12 mouse cellular contexts compared by ENCODE assay signal in genomic region chr3:54551908-54552307, GRCm38 (mm10).
DNase-seq lines count a peak whose midpoint lies in the region; ATAC-seq lines count a peak whose summit lies in the region.
"Had no signal": no experiment of that assay in that cellular context is flagged by ENCODE, and none has a peak within 500 bp of the region (broad histone marks: within the 10 kb centered on the region; RNA-seq: fewer than 3 reads in every experiment).

No protein-coding gene starts in this region.

- no peaks in the 10 kb centered on the region for H3K27me3 ChIP-seq in limb, embryonic 13.5 days
- no peaks in the 10 kb centered on the region for H3K27me3 ChIP-seq in limb, embryonic 10.5 days (ENCODE audit: low read depth, poor library complexity, severe bottlenecking)
- no peaks in the 10 kb centered on the region for H3K27me3 ChIP-seq in limb, embryonic 15.5 days
- H3K27me3 ChIP-seq: forebrain, embryonic 12.5 days; hindbrain, embryonic 15.5 days had no signal

- no peak overlapping the region for H3K27ac ChIP-seq in limb, embryonic 13.5 days
- H3K27ac ChIP-seq in limb, embryonic 10.5 days: no peak overlapping the region
- H3K27ac ChIP-seq in limb, embryonic 15.5 days: peak overlapping the region; percentile 83
- H3K27ac ChIP-seq: forebrain, embryonic 12.5 days; hindbrain, embryonic 15.5 days had no signal

- H3K9me3 ChIP-seq in limb, embryonic 13.5 days: 0 out of 2 replicates have a peak, but pooled peaks cover 9% of the 10 kb centered on the region
- no peaks in the 10 kb centered on the region; the same call in 1 of the 2 replicates for H3K9me3 ChIP-seq in limb, embryonic 10.5 days (replicated peaks)
- no peaks in the 10 kb centered on the region for H3K9me3 ChIP-seq in limb, embryonic 15.5 days
- H3K9me3 ChIP-seq: forebrain, embryonic 12.5 days; hindbrain, embryonic 15.5 days had no signal

- WGBS in limb, embryonic 13.5 days: 76% methylated on average over 9 of the region's 9 CpGs
- WGBS in limb, embryonic 10.5 days: 88% methylated on average over 9 of the region's 9 CpGs
- WGBS in limb, embryonic 15.5 days: 46% methylated on average over 9 of the region's 9 CpGs

- H3K9ac ChIP-seq in limb, embryonic 13.5 days: no peak overlapping the region
- no peak overlapping the region for H3K9ac ChIP-seq in limb, embryonic 15.5 days
- H3K9ac ChIP-seq: forebrain, embryonic 12.5 days; hindbrain, embryonic 15.5 days had no signal

- peak; percentile 69 for ATAC-seq in limb, embryonic 13.5 days (ENCODE audit: low FRiP score, low read depth)
- ATAC-seq in limb, embryonic 15.5 days (ENCODE audit: insufficient number of reproducible peaks, low FRiP score, low TSS enrichment, low read depth): peak; percentile 91
- ATAC-seq in inflammation-experienced regulatory T-cells, adult 6 months: no peak

- H3K4me1 ChIP-seq in limb, embryonic 13.5 days: no peaks in the 10 kb centered on the region
- no peaks in the 10 kb centered on the region for H3K4me1 ChIP-seq in limb, embryonic 10.5 days
- H3K4me1 ChIP-seq in limb, embryonic 15.5 days: peaks cover 7% of the 10 kb centered on the region; the same call in 1 of the 2 replicates
- H3K4me1 ChIP-seq: forebrain, embryonic 12.5 days; hindbrain, embryonic 15.5 days had no signal

- H3K4me3 ChIP-seq in limb, embryonic 13.5 days: no peak overlapping the region
- H3K4me3 ChIP-seq in limb, embryonic 10.5 days: no peak overlapping the region
- no peak overlapping the region for H3K4me3 ChIP-seq in limb, embryonic 15.5 days
- H3K4me3 ChIP-seq: forebrain, embryonic 12.5 days; hindbrain, embryonic 15.5 days had no signal

- DNase-seq in cerebellum, postnatal 14 days: peak; percentile 38 to 52
- no peak for DNase-seq in cerebellum, postnatal 36 days
- no peak for DNase-seq in limb, embryonic 10.5 days (ENCODE audit: low spot score)
- DNase-seq in heart, adult 8-10 months (ENCODE audit: low spot score): peak; percentile 42
- no peak for DNase-seq in adrenal gland, postnatal 36 days
- DNase-seq: cerebellum, adult 8-10 months; layer of hippocampus, adult 9-11 months had no signal

- no peak overlapping the region for H3K4me2 ChIP-seq in limb, embryonic 13.5 days (replicated peaks)
- no peak overlapping the region for H3K4me2 ChIP-seq in limb, embryonic 15.5 days
- H3K4me2 ChIP-seq: forebrain, embryonic 12.5 days; hindbrain, embryonic 15.5 days had no signal

- no peaks in the 10 kb centered on the region for H3K36me3 ChIP-seq in limb, embryonic 13.5 days
- no peaks in the 10 kb centered on the region for H3K36me3 ChIP-seq in limb, embryonic 10.5 days
- H3K36me3 ChIP-seq in limb, embryonic 15.5 days: no peaks in the 10 kb centered on the region
- H3K36me3 ChIP-seq: forebrain, embryonic 12.5 days; hindbrain, embryonic 15.5 days had no signal

Comparison
In these comparisons a context has a peak if more than half of its experiments do, and no peak if none do; other contexts are left out.
1. DNase-seq: peak in cerebellum, postnatal 14 days (2 of 2) and heart, adult 8-10 months (single experiment); none in cerebellum, postnatal 36 days (0 of 2), limb, embryonic 10.5 days (single experiment) and adrenal gland, postnatal 36 days (0 of 2).